Mouse (Mus musculus): Measurements from ENCODE around the gene Blm. TPM values are rescaled to one million over a fixed set of nuclear protein-coding genes. Genes with fewer than 3 reads are reported as not detected.

Blm gene
- polyA plus RNA-seq (2016; fragmentation: Nextera tagmentation; extraction: Ambion mirVana) = 33.1 and 47.3 TPM in 2 replicates

DNA sequence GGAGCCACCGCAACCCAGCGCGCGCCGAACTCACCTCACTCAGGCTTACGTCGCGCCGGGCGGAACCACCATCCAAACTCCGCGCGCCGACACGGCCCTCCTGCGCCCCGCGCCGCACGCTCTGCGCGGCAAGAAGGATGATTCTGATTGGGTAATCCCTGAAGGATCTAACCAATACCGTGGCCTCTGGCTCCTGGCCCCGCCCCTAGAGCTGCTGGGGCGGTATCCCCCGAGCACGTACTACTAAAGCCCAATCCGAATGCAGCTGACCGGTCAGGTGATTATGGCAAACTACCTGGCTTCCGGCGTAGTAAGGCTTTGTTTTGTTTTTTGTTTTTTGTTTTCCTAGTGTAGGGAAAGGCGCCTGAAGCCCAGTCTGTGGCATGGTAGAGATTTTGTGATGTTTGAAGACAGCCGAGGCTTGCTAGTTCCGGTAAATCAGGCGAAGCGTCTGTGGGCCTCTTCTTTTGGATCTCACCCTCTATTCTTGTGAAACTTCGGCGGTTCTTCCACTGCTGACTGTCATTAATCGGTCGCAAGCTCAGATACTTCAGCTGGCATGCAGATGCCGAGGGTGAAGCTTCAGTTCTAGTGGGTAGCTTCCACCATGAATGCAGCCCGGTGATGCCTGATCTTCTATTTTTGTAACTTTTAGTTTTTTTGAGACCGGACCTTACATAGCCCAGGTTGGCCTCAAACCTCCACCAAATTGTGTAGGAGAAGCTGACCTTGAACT, at the start of gene Blm:
Gene Blm, minus strand, starts transcription at position 111 of the 736 bp plus-strand sequence.
- Histone ChIP-seq H3K36me3 (no peaks in the 10 kb centered on the region), H3K4me1 (replicated peaks) (peaks cover 16% of the 10 kb centered on the region), H3K27me3 (ENCODE audit: insufficient read depth, poor library complexity, severe bottlenecking) (no peaks in the 10 kb centered on the region), H3K4me3 (peak within 1 kb of the TSS; percentile 81), H3K9me3 (no peaks in the 10 kb centered on the region), H3K27ac (peak within 1 kb of the TSS; percentile 92)
- DNase-seq (ENCODE audit: low spot score) = peak; percentile 95
- under 1% methylated on average over 43 of the region's 43 CpGs for WGBS

DNA sequence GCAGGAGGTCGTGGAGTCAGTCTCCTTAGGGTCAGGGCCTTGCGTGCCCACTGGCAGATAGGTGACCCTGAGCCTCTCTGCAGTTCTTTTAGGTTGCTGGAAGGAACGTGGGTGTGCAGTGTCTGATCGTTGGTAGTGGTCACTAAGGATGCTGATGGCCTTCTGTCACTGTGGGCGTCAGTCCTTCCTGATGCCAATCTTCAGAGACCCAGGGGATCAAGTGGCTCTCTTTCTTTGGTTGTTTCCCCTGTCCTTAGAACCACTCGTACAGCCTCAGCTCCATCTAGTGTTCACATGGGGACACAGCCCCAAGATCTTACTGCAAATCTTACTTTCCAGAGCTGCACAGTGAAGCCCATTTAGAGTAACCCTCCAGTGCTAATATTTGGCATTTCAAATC, 49.1 kb upstream of the Blm start:
- Histone ChIP-seq H3K27me3 (ENCODE audit: insufficient read depth, poor library complexity, severe bottlenecking) (0 out of 2 replicates have a peak, but pooled peaks cover 8% of the 10 kb centered on the region), H3K27ac (no peak overlapping the region), H3K4me1 (replicated peaks) (peaks cover 31% of the 10 kb centered on the region), H3K9me3 (no peaks in the 10 kb centered on the region), H3K36me3 (peaks cover 7% of the 10 kb centered on the region), H3K4me3 (no peak overlapping the region)
- WGBS = 40% methylated on average over 6 of the region's 6 CpGs
- DNase-seq (ENCODE audit: low spot score) = peak; percentile 39

DNA sequence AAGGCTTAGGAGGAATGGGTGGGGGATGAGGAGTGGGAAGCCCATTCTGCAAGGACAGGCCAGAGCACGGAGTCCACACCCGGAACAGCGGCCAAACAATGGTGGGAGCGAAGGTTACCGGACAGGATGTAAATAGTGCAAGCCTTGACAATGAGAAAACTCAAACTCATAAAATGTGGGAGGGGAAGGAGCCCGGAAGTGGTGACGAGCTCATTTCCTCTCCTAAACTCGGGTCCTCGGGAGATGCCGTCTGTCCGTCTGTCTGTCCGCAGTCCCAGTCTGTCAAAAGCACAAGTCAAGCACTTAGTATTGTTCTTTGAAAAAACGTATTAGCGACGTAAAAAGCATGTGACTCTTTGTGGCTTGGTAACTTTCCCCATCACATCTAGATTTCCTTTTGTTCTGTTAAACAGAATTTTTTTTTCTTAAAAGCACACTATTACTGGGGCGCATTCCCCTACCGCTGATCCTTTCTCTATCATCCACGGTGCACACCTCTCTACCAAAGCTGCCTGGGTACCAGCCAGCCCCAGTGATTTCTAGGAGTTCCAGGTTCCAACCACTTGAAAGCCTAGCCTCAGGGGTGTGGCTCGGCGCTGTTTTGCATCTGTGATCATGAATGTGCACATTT, 48.0 kb upstream of the Blm start:
- H3K4me1 ChIP-seq (replicated peaks) = peaks cover 31% of the 10 kb centered on the region
- 74% methylated on average over 20 of the region's 20 CpGs for WGBS
- peak; percentile 5 for DNase-seq (ENCODE audit: low spot score)
- no peak overlapping the region for H3K4me3 ChIP-seq
- H3K27ac ChIP-seq = no peak overlapping the region
- H3K36me3 ChIP-seq = no peaks in the 10 kb centered on the region
- H3K9me3 ChIP-seq = no peaks in the 10 kb centered on the region
- H3K27me3 ChIP-seq (ENCODE audit: insufficient read depth, poor library complexity, severe bottlenecking) = peaks cover 8% of the 10 kb centered on the region; the same call in 1 of the 2 replicates

DNA sequence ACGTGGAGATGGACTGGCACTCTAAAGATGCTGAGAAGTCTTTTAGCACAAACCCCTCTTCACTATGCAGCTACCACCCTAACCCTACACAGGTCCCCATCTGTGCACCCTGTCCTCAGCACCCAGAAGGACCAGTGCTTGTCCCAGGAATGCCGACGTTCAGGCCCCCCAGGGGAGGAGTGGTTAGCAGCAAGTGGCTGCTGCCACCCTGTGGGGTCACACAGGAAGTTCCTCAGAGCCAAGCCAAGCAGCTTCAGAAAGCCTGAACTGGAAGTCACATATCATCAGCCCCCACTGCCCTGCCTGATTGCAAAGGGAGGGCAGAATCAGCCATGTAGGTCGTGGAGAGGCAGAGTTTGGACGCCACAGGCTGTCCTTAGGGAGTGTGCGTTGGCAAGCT, 45.4 kb upstream of the Blm start:
- WGBS = 36% methylated on average over 6 of the region's 6 CpGs
- peaks cover 13% of the 10 kb centered on the region for H3K4me1 ChIP-seq (replicated peaks)
- H3K27me3 ChIP-seq (ENCODE audit: insufficient read depth, poor library complexity, severe bottlenecking) = peaks cover 8% of the 10 kb centered on the region; the same call in 1 of the 2 replicates
- no peak for DNase-seq (ENCODE audit: low spot score)
- H3K27ac ChIP-seq = no peak overlapping the region
- H3K9me3 ChIP-seq = no peaks in the 10 kb centered on the region
- no peaks in the 10 kb centered on the region for H3K36me3 ChIP-seq
- H3K4me3 ChIP-seq = no peak overlapping the region

DNA sequence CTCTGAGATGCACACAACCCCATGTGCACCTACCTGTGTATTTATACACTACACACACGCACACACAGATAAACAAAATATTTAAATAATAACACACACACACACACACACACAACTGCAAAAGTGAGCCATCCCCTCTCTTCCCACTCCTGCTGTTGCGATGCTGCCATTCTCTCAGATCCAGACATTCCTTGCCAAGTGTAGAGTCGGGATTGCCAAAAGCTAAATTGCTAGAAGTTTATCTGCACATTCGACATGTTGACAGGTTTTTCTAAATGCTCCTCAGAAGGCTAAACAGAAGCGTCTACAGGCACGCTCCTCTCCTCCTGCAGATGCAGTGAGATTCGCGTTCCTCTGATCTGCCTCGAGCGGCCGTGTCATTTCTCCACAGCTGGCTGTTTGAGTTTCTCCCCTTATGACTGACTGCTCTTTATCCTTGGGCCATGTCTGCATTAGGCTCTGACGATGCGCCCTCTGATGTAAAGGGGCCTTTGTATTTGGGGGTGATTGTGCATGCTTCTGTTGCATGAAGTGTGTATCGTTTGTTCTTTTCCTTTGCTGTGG, 42.6 kb upstream of the Blm start:
- Histone ChIP-seq H3K4me3 (no peak overlapping the region), H3K36me3 (no peaks in the 10 kb centered on the region), H3K27me3 (ENCODE audit: insufficient read depth, poor library complexity, severe bottlenecking) (peaks cover 5% of the 10 kb centered on the region; the same call in 1 of the 2 replicates), H3K9me3 (no peaks in the 10 kb centered on the region), H3K27ac (no peak overlapping the region), H3K4me1 (replicated peaks) (peaks cover 5% of the 10 kb centered on the region)
- no peak for DNase-seq (ENCODE audit: low spot score)
- WGBS = 76% methylated on average over 14 of the region's 14 CpGs

DNA sequence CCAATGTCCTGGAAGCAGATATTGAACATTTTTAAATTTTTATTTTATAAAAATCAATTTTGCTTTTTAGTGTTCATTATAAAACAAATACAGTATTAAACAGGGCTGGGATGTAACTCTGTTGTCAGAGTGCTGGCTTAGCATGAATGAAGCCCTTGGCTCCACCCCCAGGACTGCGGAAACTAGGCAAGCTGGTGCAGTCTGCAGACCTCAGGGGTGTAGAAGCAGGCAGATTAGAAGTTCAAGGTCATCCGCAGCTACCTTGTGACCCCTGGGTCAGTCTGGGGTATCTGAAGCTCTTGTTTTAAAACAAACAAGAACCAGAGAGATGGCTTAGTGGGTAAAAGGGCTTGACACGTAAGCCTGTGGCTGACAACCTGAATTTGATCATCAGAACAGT, 41.7 kb upstream of the Blm start:
- no peak overlapping the region for H3K27ac ChIP-seq
- no peaks in the 10 kb centered on the region for H3K9me3 ChIP-seq
- no peak overlapping the region for H3K4me3 ChIP-seq
- WGBS = 65% methylated on average over 3 of the region's 3 CpGs
- no peak for DNase-seq (ENCODE audit: low spot score)
- H3K27me3 ChIP-seq (ENCODE audit: insufficient read depth, poor library complexity, severe bottlenecking) = peaks cover 5% of the 10 kb centered on the region; the same call in 1 of the 2 replicates
- H3K36me3 ChIP-seq = no peaks in the 10 kb centered on the region
- H3K4me1 ChIP-seq (replicated peaks) = 0 out of 2 replicates have a peak, but pooled peaks cover 4% of the 10 kb centered on the region

DNA sequence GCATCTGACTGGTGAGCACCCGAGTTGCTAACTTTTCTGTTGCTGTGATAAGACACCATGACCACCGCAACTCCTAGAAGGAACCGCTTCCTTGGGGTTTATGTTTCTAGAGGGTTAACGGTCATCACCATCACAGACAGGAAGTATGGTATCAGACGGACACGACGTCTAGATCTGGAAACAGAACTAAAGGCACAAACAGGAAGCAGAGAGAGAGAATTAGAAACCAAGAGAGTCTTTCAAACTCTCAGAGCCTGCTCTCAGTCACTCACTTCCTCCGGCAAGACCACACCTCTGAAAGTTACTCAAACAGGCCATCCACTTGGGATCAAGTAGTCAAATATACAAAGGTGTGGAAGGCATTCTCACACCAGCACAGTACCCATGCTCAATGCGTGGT, 40.8 kb upstream of the Blm start:
- Histone ChIP-seq H3K27ac (no peak overlapping the region), H3K27me3 (ENCODE audit: insufficient read depth, poor library complexity, severe bottlenecking) (peaks cover 4% of the 10 kb centered on the region; the same call in 1 of the 2 replicates), H3K4me3 (no peak overlapping the region), H3K4me1 (replicated peaks) (0 out of 2 replicates have a peak, but pooled peaks cover 4% of the 10 kb centered on the region), H3K36me3 (no peaks in the 10 kb centered on the region), H3K9me3 (no peaks in the 10 kb centered on the region)
- no peak for DNase-seq (ENCODE audit: low spot score)
- 84% methylated on average over 9 of the region's 9 CpGs for WGBS

DNA sequence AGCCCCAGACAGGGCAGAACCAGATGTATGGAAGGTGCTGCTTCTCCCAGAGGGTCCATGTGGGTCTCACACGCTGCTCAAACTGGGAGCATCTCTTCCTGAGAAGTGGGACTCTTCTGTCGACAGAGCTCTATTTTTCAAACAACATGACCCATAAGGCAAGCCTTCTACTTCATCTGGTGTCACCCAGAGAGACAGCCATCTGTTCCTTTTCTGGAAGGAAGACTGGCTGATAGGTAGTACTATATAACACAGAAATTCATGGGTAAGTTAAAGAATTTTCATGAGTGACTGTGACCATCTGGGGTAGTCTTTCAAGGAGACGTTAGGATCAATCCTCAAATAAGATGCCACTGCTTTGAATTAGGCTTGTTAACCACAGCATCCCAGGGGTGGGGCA, 38.2 kb upstream of the Blm start:
- Histone ChIP-seq H3K36me3 (no peaks in the 10 kb centered on the region), H3K27ac (no peak overlapping the region), H3K27me3 (ENCODE audit: insufficient read depth, poor library complexity, severe bottlenecking) (no peaks in the 10 kb centered on the region), H3K9me3 (no peaks in the 10 kb centered on the region), H3K4me3 (no peak overlapping the region), H3K4me1 (replicated peaks) (no peaks in the 10 kb centered on the region)
- DNase-seq (ENCODE audit: low spot score) = no peak
- 72% methylated on average over 3 of the region's 3 CpGs for WGBS

DNA sequence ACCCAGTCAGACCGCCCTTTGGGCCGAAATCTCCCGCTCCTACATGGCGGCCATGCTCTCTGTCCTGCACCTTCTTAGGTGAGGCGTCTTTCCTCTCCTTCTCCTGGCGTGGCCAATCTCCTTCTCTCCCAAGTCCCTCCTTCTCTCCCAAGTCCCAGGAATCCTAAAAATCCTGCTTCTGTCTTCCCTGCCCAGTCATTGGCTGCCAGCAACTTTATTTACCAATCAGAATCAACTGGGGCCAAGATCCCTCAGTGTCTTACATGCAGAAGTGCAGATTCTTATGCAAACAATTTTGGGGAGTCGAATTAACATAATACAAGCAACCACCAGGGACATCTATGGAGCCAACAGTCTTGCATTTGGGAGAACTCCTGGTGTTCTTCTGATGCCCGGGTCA, 33.1 kb upstream of the Blm start:
- 79% methylated on average over 8 of the region's 8 CpGs for WGBS
- Histone ChIP-seq H3K9me3 (no peaks in the 10 kb centered on the region), H3K27me3 (ENCODE audit: insufficient read depth, poor library complexity, severe bottlenecking) (no peaks in the 10 kb centered on the region), H3K4me3 (no peak overlapping the region), H3K27ac (no peak overlapping the region), H3K4me1 (replicated peaks) (no peaks in the 10 kb centered on the region), H3K36me3 (no peaks in the 10 kb centered on the region)
- no peak for DNase-seq (ENCODE audit: low spot score)

DNA sequence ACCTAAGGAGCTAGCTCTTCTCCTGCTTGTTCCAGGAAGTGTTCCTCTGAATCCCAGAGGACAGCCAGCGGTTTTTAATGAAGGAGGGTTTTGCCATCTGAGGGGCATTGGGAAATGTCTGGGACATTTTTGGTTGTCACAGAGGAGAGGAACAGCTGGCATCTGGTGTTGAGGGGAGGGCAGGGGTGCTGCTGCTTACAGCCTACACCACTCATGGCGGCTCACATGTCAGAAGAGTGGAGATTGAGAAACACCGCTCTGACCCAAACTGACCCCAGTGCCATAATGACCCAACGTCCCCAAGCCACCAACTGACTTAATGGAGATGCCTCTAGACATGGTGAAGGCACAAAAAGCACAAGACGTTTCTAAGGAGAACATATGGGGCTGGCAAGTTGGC, 27.0 kb upstream of the Blm start:
- no peak overlapping the region for H3K27ac ChIP-seq
- H3K36me3 ChIP-seq = no peaks in the 10 kb centered on the region
- no peak overlapping the region for H3K4me3 ChIP-seq
- H3K4me1 ChIP-seq (replicated peaks) = peaks cover 8% of the 10 kb centered on the region; the same call in 1 of the 2 replicates
- DNase-seq (ENCODE audit: low spot score) = no peak
- 71% methylated on average over 5 of the region's 5 CpGs for WGBS
- no peaks in the 10 kb centered on the region for H3K27me3 ChIP-seq (ENCODE audit: insufficient read depth, poor library complexity, severe bottlenecking)
- no peaks in the 10 kb centered on the region for H3K9me3 ChIP-seq

DNA sequence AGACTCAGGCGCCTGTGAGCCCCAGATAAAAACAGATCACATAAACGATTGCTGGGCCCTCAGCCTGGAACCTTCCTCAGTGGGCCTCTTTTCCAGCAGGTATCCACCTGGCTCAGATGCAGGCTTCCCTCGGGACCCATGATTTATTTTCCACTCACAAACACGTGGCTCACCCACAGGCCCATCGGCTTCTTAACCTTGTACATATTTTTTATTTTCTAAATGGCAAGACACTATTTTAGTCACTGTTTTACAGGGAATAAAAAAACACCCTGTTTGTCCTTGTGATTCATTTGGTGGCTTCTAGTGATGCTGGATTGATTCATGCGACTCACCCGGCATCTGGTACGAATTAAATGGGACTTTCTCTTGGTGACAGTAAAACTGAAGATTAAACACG, 26.4 kb upstream of the Blm start:
- H3K4me1 ChIP-seq (replicated peaks) = peaks cover 8% of the 10 kb centered on the region; the same call in 1 of the 2 replicates
- WGBS = 86% methylated on average over 9 of the region's 9 CpGs
- H3K36me3 ChIP-seq = no peaks in the 10 kb centered on the region
- DNase-seq (ENCODE audit: low spot score) = no peak
- no peak overlapping the region for H3K27ac ChIP-seq
- no peaks in the 10 kb centered on the region for H3K9me3 ChIP-seq
- no peaks in the 10 kb centered on the region for H3K27me3 ChIP-seq (ENCODE audit: insufficient read depth, poor library complexity, severe bottlenecking)
- H3K4me3 ChIP-seq = no peak overlapping the region

DNA sequence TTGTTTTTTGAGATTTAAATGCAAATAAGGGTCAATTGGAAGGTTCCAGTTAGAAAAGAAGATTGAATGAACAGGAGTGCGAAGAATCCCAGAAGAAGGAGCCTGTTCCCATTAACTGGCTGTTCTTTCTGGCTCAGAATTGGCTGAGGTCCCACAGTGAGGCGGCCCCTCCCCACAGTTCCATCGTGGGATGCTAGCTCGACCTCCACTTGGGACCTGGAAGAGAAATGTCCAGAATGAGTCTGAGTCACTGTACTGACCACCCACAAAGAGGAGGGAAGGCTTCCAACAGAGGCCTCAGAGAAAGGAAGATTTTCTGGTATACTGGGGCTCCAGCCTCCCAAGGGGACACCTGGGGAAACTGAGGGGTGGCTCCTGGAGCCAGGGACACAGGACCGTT, 23.7 kb upstream of the Blm start:
- Histone ChIP-seq H3K4me1 (replicated peaks) (peaks cover 12% of the 10 kb centered on the region; the same call in 1 of the 2 replicates), H3K4me3 (no peak overlapping the region), H3K27ac (no peak overlapping the region), H3K36me3 (no peaks in the 10 kb centered on the region), H3K27me3 (ENCODE audit: insufficient read depth, poor library complexity, severe bottlenecking) (no peaks in the 10 kb centered on the region), H3K9me3 (no peaks in the 10 kb centered on the region)
- WGBS = 72% methylated on average over 5 of the region's 5 CpGs
- DNase-seq (ENCODE audit: low spot score) = no peak

DNA sequence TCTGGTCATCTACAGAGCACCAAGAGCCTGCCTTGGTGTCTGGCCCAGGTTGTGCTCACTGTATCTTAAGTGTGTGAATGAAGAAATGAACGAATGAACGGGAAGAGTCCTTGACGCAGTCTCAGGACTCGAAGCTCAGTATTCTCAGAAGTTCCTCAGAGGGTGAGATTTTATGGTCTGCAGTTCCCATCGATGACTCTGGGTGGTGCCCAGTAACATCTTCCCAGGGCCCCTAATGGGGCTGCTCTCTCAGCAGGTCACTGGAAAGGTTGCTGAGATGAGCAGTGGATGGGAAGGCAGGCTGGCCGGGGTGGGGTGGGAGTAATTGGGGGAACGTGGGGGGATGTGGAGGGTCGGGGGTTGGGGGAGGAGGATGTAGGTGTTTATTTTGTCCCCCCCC, 23.2 kb upstream of the Blm start:
- H3K36me3 ChIP-seq = no peaks in the 10 kb centered on the region
- no peak overlapping the region for H3K4me3 ChIP-seq
- WGBS = 62% methylated on average over 8 of the region's 8 CpGs
- no peaks in the 10 kb centered on the region for H3K27me3 ChIP-seq (ENCODE audit: insufficient read depth, poor library complexity, severe bottlenecking)
- peaks cover 12% of the 10 kb centered on the region; the same call in 1 of the 2 replicates for H3K4me1 ChIP-seq (replicated peaks)
- no peaks in the 10 kb centered on the region for H3K9me3 ChIP-seq
- no peak for DNase-seq (ENCODE audit: low spot score)
- H3K27ac ChIP-seq = no peak overlapping the region

Measured in hindbrain, embryonic 10.5 days (tissue).